Mouse (Mus musculus) B cell, adult 62 days (primary cell): ENCODE data around the gene Rpl27a. TPM values are rescaled to one million over a fixed set of nuclear protein-coding genes. Genes with fewer than 3 reads are reported as not detected.

Experiments used
- total RNA-seq: library from RNA; stranded (reverse); gene quantifications from 4 replicates; pipeline ENCODE4 v1.2.4, GENCODE M21; 2023

Rpl27a gene
- total RNA-seq: 550 to 565 TPM (median 553 TPM) in 4 replicates

GRCm38 (mm10) chr7:109518838-109519696 is at the start of gene Rpl27a:
Gene Rpl27a, plus strand, starts transcription at chr7:109519147.

GRCm38 (mm10) chr7:109508034-109508433 is 10.9 kb upstream of the Rpl27a start, which contains the start of gene Trim66:
Gene Trim66, minus strand, starts transcription at chr7:109508134.

Other genes starting within 250 kb of the Rpl27a start
- gene Stk33, start 80.1 kb upstream of the Rpl27a start, total RNA-seq: not detected in 4 replicates
- gene Trim66, start 11.0 kb upstream of the Rpl27a start, total RNA-seq: 0.36 to 0.52 TPM (median 0.50 TPM) in 4 replicates
- gene St5, start 184.5 kb downstream of the Rpl27a start, total RNA-seq: 0.18 to 0.78 TPM (median 0.33 TPM) in 4 replicates
- gene Akip1, start 184.5 kb downstream of the Rpl27a start, total RNA-seq: 7.5 to 13.0 TPM (median 11.8 TPM) in 4 replicates
- not detected in 4 replicates for gene BC051019, start 204.7 kb downstream of the Rpl27a start, total RNA-seq
- gene Ascl3, start 212.6 kb downstream of the Rpl27a start, total RNA-seq: not detected in 4 replicates
- gene Tmem9b, start 233.7 kb downstream of the Rpl27a start, total RNA-seq: 23.7 to 29.7 TPM (median 27.4 TPM) in 4 replicates